Mouse (Mus musculus) R1 (cell line): Measurements from ENCODE around the gene Phkg2.
A peak's percentile ranks its signal among the peaks of the same experiment; 100 is the strongest.
"Not testable (repeated sequence)": the region's sequence is repeated elsewhere in the genome, so short reads cannot be mapped to it uniquely, and the experiment has no call there.

Experiments
- DNase-seq: peaks from one replicate; pipeline ENCODE4 v3.0.0-alpha.2; 2018; ENCODE audit warnings: low read depth, low spot score

Gene Phkg2

GRCm38 (mm10) chr7:127602903-127603302 lies 29.8 kb downstream of the Phkg2 start:
- DNase-seq = no peak

GRCm38 (mm10) chr7:127604256-127604655 lies 31.1 kb downstream of the Phkg2 start:
- DNase-seq = no peak

GRCm38 (mm10) chr7:127607150-127607549 lies 34.0 kb downstream of the Phkg2 start:
- DNase-seq = no peak

- peak; percentile 52 for DNase-seq
Observed at GRCm38 (mm10) chr7:127611011-127611410, 37.9 kb downstream of the Phkg2 start.

GRCm38 (mm10) chr7:127611561-127611960 lies 38.4 kb downstream of the Phkg2 start:
- peak; percentile 60 for DNase-seq

- no peak for DNase-seq
Observed at GRCm38 (mm10) chr7:127613501-127613900, 40.4 kb downstream of the Phkg2 start.

- DNase-seq = no peak
Observed at GRCm38 (mm10) chr7:127614091-127614490, 41.0 kb downstream of the Phkg2 start.

GRCm38 (mm10) chr7:127614511-127614890 lies 41.4 kb downstream of the Phkg2 start:
- no peak for DNase-seq

- peak; percentile 56 for DNase-seq
Observed at GRCm38 (mm10) chr7:127614891-127615843, 42.0 kb downstream of the Phkg2 start, which contains the start of gene Zfp629. TSS of gene Zfp629 (minus strand) at chr7:127615797.

GRCm38 (mm10) chr7:127616336-127616735 lies 43.2 kb downstream of the Phkg2 start:
- no peak for DNase-seq

GRCm38 (mm10) chr7:127616881-127617280 lies 43.7 kb downstream of the Phkg2 start:
- DNase-seq = no peak

GRCm38 (mm10) chr7:127617962-127618361 lies 44.8 kb downstream of the Phkg2 start:
- peak; percentile 53 for DNase-seq

GRCm38 (mm10) chr7:127618402-127618801 lies 45.3 kb downstream of the Phkg2 start:
- not testable (repeated sequence) for DNase-seq

- no peak for DNase-seq
Observed at GRCm38 (mm10) chr7:127626039-127626438, 52.9 kb downstream of the Phkg2 start.

GRCm38 (mm10) chr7:127626471-127626870 lies 53.3 kb downstream of the Phkg2 start:
- DNase-seq = no peak

GRCm38 (mm10) chr7:127628646-127629045 lies 55.5 kb downstream of the Phkg2 start:
- DNase-seq = no peak

GRCm38 (mm10) chr7:127631416-127631815 lies 58.3 kb downstream of the Phkg2 start:
- DNase-seq = peak; percentile 65
